Mouse (Mus musculus): ENCODE measurements around the gene Gpr15.

Gene Gpr15

GRCm38 (mm10) chr16:58702329-58702932, 16.4 kb downstream of the Gpr15 start:
- ATAC-seq (ENCODE audit: low TSS enrichment) = no peak

DNA sequence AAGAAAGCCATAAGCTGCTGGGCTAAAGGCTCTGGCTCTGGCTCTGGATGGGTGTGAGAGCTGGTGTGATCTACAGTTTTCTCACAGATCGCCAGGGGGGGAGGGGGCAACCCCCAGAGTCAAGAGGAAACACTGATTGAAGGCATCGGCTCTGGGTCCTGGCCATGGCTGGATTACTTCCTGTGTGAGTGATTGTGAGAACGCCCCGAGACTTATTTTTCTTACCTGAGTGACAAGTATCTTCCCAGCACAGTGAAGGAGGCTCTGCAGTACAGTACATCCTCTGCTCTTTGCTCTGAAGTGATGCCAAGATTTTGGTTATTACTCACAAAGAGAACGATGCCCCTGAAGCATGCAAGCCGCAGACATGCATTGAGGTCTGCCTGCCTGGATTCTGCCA, 17.1 kb downstream of the Gpr15 start:
- peak; percentile 17 for ATAC-seq (ENCODE audit: low TSS enrichment)

DNA sequence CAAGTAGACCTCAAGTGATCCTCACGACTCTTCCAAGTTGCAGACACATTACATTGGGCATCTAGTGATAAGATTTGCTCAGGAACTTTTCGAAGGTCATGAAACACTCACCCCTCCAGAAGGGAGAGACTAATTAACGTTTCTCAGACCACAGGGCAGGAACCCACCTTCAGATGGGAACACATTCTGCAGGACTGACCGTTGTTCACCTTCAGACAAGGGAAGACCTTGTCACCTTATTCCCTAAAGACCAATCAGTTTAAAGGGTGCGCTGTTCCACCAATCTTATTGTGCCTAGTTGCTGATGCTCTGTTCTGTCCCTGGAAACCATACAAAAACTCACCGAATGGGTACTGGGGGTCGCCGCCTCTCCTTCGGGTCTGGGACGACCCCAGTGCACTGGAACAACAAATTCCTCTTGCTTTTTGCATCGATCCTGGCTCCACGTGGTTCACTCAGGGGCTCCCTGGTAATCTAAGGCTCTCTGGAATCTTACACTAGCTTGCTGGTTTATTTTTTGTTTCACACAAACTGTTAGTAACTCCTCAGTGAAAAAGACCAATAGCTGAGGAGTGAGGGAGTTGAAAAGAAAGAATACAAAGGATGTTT, 17.9 kb downstream of the Gpr15 start:
- no peak for ATAC-seq (ENCODE audit: low TSS enrichment)

DNA sequence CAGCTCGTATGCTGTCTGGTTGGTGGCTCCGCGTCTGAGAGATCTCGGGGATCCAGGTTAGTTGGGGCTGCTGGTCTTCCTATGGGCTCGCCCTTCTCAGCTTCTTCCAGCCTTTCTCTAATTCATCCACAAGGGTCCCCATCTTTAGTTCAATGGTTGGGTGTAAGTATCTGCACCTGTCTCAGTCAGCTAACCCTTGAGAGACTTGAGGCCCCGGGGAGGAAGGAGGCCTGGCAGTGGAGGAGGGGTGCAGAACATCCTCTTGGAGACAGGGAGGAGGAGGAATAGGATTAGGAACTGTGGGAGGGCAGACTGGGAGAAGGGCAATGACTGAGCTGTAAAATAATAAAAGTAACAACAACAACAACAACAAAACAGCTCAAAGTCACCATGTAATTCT, 18.7 kb downstream of the Gpr15 start:
- no peak for ATAC-seq (ENCODE audit: low TSS enrichment)

- ATAC-seq (ENCODE audit: low TSS enrichment) = no peak
These were observed 21.6 kb downstream of the Gpr15 start for GRCm38 (mm10) chr16:58697261-58697660.

DNA sequence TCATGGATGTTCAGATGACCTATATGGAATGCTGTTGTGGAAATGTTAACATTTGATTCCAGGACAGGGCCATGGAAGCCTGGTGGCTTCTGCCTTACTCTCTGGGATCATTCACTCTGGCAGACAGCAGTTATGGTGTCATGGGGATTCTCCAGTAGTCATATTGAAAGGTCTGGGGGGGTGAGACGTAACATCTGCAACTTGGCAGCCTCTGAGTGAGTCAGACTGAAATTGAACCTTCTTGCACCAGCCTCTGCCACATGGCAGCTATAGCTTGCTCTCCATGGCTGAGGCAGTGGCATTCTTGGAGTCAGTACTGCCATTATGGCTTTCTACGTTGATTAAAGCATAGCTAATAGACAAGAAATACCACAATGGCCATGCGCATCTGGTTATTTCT, 22.1 kb downstream of the Gpr15 start:
- ATAC-seq (ENCODE audit: low TSS enrichment) = no peak

DNA sequence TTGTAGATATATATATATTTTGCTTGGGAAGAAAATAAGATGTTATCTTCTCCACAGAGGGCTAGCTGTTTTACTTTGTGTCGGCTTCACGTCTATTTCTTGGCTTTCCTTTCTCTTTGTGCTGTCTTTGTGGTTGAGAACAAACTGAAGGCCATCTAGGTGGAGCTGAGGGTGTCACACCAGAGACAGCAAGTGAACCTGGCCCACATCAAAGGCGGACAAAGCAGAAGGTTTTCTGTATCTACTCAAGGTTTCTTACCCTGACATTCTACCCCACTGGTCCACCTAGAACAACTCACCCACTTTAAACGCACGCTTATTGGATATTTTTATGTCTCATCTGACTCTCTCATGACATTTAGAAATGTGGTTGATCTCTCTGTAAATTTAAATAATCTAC, 24.8 kb downstream of the Gpr15 start:
- ATAC-seq (ENCODE audit: low TSS enrichment) = no peak

DNA sequence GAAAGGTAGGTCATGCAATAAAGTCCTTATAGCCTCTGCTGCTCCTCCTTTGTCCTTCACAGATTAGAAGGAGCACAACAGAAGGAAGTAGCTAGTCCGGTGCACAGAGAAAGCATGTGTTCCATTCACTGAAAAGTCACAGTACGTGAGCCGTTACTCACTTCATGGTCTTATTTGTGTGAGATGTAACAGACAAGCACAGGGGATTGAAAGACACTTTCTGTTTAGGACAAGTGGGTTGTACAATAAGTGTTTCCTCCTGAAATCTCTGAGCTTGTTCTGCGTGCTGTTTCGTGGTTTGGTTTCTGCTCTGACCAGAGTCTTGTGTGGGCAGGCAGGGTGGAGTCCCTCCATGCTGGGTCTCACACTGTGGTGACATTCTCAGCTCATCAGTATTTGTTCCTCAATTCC, 28.5 kb downstream of the Gpr15 start:
- no peak for ATAC-seq (ENCODE audit: low TSS enrichment)

DNA sequence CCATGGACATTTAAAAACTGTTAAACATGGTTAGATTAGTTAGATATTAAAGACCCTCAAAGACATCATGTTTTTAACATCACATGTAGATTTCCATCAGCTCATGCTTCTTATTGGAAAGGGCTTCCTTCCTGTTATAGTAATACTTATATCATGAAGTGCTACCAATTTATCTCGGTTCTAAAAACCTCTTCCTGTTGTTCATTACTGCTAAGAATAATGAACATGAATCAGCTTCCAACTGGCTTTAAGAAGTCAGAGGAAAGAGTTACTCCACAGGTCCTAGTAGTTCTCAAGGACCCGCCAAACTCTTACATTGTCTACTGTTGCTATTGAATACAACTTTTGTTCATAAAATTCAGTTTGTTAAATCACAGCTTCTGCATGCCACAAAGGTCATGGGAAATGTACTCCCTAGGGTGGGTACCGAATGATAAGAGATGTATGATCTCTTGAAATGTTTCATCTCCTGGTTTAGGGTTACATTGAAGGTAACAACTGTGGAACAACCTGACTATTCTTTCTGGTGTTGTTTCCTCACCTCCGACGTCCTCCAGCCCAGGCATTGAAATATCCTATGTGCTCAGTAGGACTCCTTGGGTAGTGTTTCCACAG, 29.2 kb downstream of the Gpr15 start:
- ATAC-seq (ENCODE audit: low TSS enrichment) = no peak

- ATAC-seq (ENCODE audit: low TSS enrichment) = no peak
These were observed 30.3 kb downstream of the Gpr15 start for GRCm38 (mm10) chr16:58688534-58688933.

DNA sequence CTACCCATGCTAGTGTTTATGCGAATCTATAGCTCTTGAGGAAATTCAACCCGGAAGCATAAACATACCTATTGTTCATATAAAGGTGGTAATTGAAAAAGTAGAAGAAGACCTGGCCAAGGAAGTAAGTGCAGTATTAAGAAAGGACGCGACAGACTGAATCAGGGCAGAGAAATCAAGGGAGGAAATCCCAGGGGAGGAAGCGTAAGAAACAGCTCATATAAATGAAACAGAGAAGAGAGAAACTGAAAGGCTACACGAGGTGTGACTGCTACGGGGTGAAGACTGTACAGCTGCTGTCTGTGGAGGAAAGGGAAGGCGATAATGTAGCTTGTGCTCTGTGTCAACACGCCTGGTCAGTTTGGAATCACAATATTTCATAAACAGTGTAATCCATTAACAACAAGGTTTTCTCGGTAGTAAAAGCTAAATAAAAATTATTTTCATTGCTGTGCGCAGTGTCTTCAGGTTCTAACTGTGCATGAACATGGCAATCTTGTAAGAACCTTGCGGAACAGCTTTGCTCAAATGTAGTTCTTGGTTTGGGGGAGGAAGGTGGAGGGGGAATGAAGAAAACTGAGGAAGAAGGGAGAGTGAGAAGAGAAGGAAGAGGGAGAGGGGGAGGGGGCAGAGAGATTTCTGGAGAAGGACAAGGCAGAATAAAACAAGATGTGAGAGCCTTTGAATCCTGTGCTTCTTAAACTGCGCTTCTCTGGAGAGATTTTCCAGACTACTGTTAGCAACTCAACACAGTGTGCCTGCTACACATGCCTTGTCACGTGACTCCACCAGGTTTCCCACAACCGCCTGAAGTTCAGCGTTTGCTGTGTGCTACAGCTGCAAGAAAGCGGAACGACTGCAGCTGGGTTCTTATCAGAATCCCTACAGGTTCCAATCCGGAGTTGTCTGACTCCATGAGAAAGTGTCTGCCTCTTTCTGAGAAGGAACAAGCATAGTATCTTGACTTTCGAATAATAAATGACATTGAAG, 33.0 kb downstream of the Gpr15 start:
- ATAC-seq (ENCODE audit: low TSS enrichment) = peak; percentile 59

DNA sequence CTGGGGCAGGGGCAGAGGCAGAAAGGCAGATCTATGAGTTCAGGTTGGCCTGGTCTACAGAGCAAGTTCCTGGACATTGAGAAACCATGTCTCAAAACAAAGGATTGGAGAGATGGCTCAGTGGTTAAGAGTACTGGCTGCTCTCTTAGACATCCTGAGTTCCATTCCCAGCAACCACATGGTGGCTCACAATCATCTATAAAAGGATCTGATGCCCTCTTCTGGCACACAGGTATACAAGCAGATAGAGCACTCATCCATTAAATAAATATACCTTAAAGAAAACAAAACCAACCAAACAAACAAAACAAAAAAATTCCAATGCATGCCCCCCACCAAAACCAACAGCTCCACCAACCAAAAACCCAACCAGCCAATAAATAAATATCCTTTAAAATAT, 34.3 kb downstream of the Gpr15 start:
- ATAC-seq (ENCODE audit: low TSS enrichment) = no peak

DNA sequence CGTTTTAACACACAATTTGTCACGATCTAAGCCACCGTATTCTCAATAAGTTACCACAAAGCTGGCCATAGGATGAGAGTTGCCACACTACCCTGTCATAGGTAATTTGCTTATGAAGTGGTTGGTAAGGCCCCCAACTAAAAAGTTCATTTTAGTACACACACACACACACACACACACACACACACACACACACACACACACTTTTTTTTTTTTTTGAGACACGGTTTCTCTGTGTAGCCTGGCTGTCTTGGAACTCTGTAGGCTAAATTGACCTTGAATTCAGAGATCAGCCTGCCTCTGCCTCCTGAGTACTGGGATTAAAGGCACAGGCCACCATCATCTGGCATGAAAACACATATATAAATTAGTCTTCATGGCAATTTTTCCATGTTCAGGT, 35.0 kb downstream of the Gpr15 start:
- no peak for ATAC-seq (ENCODE audit: low TSS enrichment)

DNA sequence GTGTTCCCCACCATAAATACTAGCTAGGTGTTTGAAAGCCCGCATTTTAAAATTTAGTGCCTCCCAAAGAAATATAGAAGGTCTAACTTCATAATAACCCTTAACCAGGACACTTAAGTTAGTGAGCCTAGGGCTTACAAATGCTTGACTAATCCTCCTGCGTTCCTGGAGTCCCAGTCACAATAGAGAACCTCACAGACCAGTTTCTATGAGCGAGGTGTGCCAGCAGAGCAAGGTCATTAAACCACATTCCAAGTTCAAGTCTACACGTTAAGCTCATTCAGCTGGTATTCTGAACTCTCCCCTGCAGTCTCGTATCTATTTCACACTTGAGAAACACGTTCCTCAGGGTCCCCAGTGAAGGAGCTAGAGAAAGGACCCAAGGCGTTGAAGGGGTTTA, 36.0 kb downstream of the Gpr15 start:
- ATAC-seq (ENCODE audit: low TSS enrichment) = no peak

- no peak for ATAC-seq (ENCODE audit: low TSS enrichment)
These were observed 36.8 kb downstream of the Gpr15 start for GRCm38 (mm10) chr16:58682046-58682445.

GRCm38 (mm10) chr16:58678660-58679059, 40.2 kb downstream of the Gpr15 start:
- peak; percentile 36; the same call in 1 of the 2 replicates for ATAC-seq (ENCODE audit: low TSS enrichment)

- peak; percentile 42 for ATAC-seq (ENCODE audit: low TSS enrichment)
These were observed 41.4 kb downstream of the Gpr15 start for GRCm38 (mm10) chr16:58677491-58677890.

GRCm38 (mm10) chr16:58676633-58677032, 42.2 kb downstream of the Gpr15 start:
- no peak for ATAC-seq (ENCODE audit: low TSS enrichment)

GRCm38 (mm10) chr16:58676156-58676555, 42.7 kb downstream of the Gpr15 start:
- ATAC-seq (ENCODE audit: low TSS enrichment) = no peak

DNA sequence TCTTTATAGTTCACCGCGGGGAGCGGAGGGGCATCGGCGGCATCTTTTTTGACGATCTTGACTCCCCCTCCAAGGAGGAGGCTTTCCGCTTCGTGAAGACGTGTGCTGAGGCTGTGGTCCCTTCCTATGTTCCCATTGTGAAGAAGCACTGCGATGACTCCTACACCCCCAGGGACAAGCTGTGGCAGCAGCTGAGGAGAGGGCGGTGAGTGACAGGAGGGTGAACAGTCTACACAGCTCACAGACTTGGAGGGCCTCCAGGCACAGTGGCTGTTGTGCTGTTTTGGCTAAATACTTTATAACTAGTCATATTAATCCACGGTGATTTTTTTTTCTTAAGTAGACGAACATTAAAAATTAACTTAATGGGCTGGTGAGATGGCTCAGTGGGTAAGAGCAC, 43.6 kb downstream of the Gpr15 start:
- peak; percentile 62 for ATAC-seq (ENCODE audit: low TSS enrichment)

- no peak for ATAC-seq (ENCODE audit: low TSS enrichment)
These were observed 45.0 kb downstream of the Gpr15 start for GRCm38 (mm10) chr16:58673811-58674410.

DNA sequence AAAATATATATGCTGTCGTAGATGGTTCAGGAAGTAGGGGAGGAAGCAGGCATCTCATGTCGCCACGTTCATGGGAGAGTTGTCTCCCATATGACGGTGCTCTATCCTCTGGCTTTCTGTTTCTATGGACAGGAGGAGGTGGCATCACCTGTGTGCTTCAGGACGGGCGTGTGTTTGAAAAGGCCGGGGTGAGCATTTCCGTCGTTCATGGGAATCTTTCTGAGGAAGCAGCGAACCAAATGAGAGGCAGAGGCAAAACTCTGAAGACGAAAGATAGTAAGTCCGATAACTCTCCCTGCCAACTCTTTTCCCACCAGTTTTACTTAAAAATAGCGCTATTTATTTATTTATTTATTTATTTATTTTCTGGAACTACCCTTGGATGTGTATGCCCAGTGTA, 46.5 kb downstream of the Gpr15 start:
- no peak for ATAC-seq (ENCODE audit: low TSS enrichment)

All from frontal cortex, adult (tissue).